Mouse (Mus musculus): Measurements from ENCODE around the gene R3hdml. TPM values are rescaled to one million over a fixed set of nuclear protein-coding genes. Genes with fewer than 3 reads are reported as not detected.

Gene R3hdml
- polyA plus RNA-seq, 1 experiment from 2014 or later = not detected

DNA sequence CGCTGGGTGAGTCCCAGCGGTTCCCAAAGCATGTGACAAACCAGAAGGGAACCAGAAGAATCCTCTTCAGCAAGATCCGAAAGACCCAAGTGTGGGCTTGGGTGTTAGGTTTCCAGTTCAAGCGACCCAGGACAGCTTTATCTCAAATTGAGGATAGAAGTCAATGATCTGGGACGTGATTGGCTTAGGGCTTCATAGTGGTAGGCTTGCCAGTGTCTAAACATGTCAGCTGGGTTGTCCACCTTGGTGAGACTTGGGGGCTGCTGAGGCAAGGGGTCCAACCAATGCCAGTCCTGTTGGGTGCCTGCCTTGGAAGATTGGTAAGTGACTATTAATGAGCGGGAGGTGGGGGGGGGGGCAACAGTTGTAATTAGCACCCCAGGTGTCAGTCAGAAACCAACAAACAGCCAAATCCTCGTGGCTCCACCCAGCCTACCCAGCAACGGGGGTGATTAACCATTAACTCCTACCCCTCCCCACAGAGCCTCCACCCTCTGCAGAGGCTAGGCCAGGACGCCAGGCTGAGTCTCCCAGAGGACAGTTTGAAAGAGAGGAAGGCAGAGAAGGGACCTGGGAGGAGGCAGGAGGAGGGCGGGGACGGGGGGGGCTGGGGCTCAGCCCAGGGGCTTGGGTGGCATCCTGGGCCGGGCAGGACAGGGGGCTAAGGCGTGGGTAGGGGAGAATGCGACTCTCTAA, 54.7 kb downstream of the R3hdml start:
- H3K4me3 ChIP-seq = no peak overlapping the region
- H3K36me3 ChIP-seq = no peaks in the 10 kb centered on the region
- H3K4me1 ChIP-seq (replicated peaks) = peaks cover 3% of the 10 kb centered on the region; the same call in 1 of the 2 replicates
- 70% methylated on average over 14 of the region's 14 CpGs for WGBS
- H3K9me3 ChIP-seq = no peaks in the 10 kb centered on the region
- no peak for ATAC-seq (ENCODE audit: low FRiP score)
- no peak overlapping the region for H3K9ac ChIP-seq
- no peak overlapping the region for H3K27ac ChIP-seq
- H3K4me2 ChIP-seq = no peak overlapping the region
- H3K27me3 ChIP-seq = 0 out of 2 replicates have a peak, but pooled peaks cover 4% of the 10 kb centered on the region

DNA sequence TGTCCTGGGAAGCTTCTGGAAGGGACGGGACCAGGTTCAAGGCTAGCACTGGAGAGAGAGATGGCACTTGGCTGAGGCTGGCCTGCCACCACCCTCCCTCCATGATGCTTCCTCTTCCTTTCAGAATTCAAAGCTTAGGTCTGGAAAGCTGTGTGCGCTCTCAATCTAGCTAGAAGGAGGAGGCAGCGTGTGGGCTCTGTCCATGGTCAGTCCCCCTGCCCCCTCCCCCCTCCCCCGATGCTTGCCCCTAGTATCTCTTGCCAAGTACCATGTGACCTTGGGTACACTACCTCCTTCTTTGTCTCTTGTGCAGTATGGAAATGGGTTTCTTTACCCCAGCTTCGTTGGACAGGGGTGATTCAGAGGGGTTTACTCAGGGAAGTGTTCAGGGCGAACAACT, 56.7 kb downstream of the R3hdml start:
- Histone ChIP-seq H3K4me3 (no peak overlapping the region), H3K27me3 (0 out of 2 replicates have a peak, but pooled peaks cover 4% of the 10 kb centered on the region), H3K27ac (no peak overlapping the region), H3K9ac (no peak overlapping the region), H3K4me2 (no peak overlapping the region), H3K4me1 (replicated peaks) (peaks cover 3% of the 10 kb centered on the region; the same call in 1 of the 2 replicates), H3K36me3 (no peaks in the 10 kb centered on the region), H3K9me3 (no peaks in the 10 kb centered on the region)
- ATAC-seq (ENCODE audit: low FRiP score) = no peak
- WGBS = 80% methylated on average over 6 of the region's 6 CpGs

DNA sequence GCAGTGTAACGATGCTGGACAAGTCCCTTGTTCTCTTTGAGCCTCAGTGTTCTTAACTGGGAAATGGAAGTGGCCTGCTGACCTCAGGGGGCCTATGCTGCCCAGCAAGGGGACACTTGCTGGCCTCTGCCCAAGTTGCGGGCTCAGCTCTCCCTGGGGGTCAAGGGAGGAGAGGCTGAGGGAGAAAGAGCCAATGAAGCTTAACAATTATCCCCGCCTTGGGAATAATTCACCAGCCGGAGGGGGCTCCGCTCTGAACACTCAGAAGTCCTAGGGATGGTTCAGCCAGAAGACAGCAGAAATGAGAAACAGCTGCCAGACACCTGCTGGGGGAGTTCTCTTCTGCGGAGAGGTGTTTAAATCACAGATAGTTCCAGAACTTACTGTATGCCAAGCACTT, 57.7 kb downstream of the R3hdml start:
- no peak for ATAC-seq (ENCODE audit: low FRiP score)
- Histone ChIP-seq H3K27ac (no peak overlapping the region), H3K4me3 (no peak overlapping the region), H3K9ac (no peak overlapping the region), H3K4me2 (no peak overlapping the region), H3K36me3 (no peaks in the 10 kb centered on the region), H3K27me3 (0 out of 2 replicates have a peak, but pooled peaks cover 4% of the 10 kb centered on the region), H3K4me1 (replicated peaks) (peaks cover 3% of the 10 kb centered on the region; the same call in 1 of the 2 replicates), H3K9me3 (no peaks in the 10 kb centered on the region)
- 35% methylated on average over 6 of the region's 6 CpGs for WGBS

Other genes starting within 250 kb of the R3hdml start
- 0.38 and 0.49 TPM in 2 replicates for gene Jph2, start 94.3 kb upstream of the R3hdml start, polyA plus RNA-seq (2015; fragmentation: Nextera tagmentation; extraction: Ambion mirVana)
- gene Oser1, start 67.6 kb upstream of the R3hdml start, polyA plus RNA-seq (2015; fragmentation: Nextera tagmentation; extraction: Ambion mirVana) = 75.0 and 76.2 TPM in 2 replicates
- gene Gdap1l1, start 53.8 kb upstream of the R3hdml start, polyA plus RNA-seq (2015; fragmentation: Nextera tagmentation; extraction: Ambion mirVana) = 121 and 129 TPM in 2 replicates
- 14.0 and 14.1 TPM in 2 replicates for gene Fitm2, start 19.7 kb upstream of the R3hdml start, polyA plus RNA-seq (2015; fragmentation: Nextera tagmentation; extraction: Ambion mirVana)
- gene Hnf4a, start 14.5 kb downstream of the R3hdml start, polyA plus RNA-seq (2015; fragmentation: Nextera tagmentation; extraction: Ambion mirVana) = 0.09 TPM in 1 of 2 replicates, not detected in the other
- 42.0 and 48.1 TPM in 2 replicates for gene Ttpal, start 110.0 kb downstream of the R3hdml start, polyA plus RNA-seq (2015; fragmentation: Nextera tagmentation; extraction: Ambion mirVana)
- 37.5 and 38.7 TPM in 2 replicates for gene Serinc3, start 152.8 kb downstream of the R3hdml start, polyA plus RNA-seq (2015; fragmentation: Nextera tagmentation; extraction: Ambion mirVana)
- gene Pkig, start 166.1 kb downstream of the R3hdml start, polyA plus RNA-seq (2015; fragmentation: Nextera tagmentation; extraction: Ambion mirVana) = 110 and 119 TPM in 2 replicates